Mouse (Mus musculus) stomach, embryonic 15.5 days (tissue): ENCODE data around the gene Trabd2b. TPM values are rescaled to one million over a fixed set of nuclear protein-coding genes. Genes with fewer than 3 reads are reported as not detected.

Source experiments
- ATAC-seq: fragments of 200-750 bp; cut with Nextera tagmentation; 2 replicates; pipeline ENCODE4 v1.8.0; 2017; ENCODE audit warnings: low read depth, moderate number of reproducible peaks, moderate TSS enrichment; ENCODE audit not compliant: insufficient read depth, low FRiP score
- H3K27ac ChIP-seq: fragments of 300-500 bp; sonication (generic); 2 replicates; pipeline ENCODE4 v1.5.1; 2015; ENCODE audit warnings: mild to moderate bottlenecking, inconsistent platforms
- H3K27me3 ChIP-seq: fragments of 300-500 bp; sonication (generic); replicated peaks from 2 replicates; pipeline ENCODE4 v1.6.1; 2015; ENCODE audit warnings: inconsistent platforms
- H3K36me3 ChIP-seq: fragments of 300-500 bp; sonication (generic); 2 replicates; pipeline ENCODE4 v1.6.1; 2015; ENCODE audit warnings: inconsistent platforms
- H3K4me1 ChIP-seq: fragments of 300-500 bp; sonication (generic); 2 replicates; pipeline ENCODE4 v1.6.1; 2015; ENCODE audit warnings: inconsistent platforms
- H3K4me2 ChIP-seq: fragments of 300-500 bp; sonication (generic); 2 replicates; pipeline ENCODE4 v1.6.1; 2015; ENCODE audit warnings: mild to moderate bottlenecking, inconsistent platforms
- H3K4me3 ChIP-seq: fragments of 300-500 bp; sonication (generic); replicated peaks from 2 replicates; pipeline ENCODE4 v1.5.1; 2015; ENCODE audit warnings: inconsistent platforms
- H3K9ac ChIP-seq: fragments of 300-500 bp; sonication (generic); 2 replicates; pipeline ENCODE4 v1.6.1; 2015; ENCODE audit warnings: inconsistent platforms
- H3K9me3 ChIP-seq: fragments of 300-500 bp; sonication (generic); 2 replicates; pipeline ENCODE4 v1.6.1; 2016; ENCODE audit warnings: inconsistent platforms
- WGBS: fragments of 180-500 bp; shearing (Covaris S2); methylation state at CpG from one replicate; pipeline ENCODE4 v1.1.7; 2015; 5-methylcytosine and 5-hydroxymethylcytosine counted together
- polyA plus RNA-seq: library from polyadenylated mRNA; unstranded; fragments of >200 nt; fragmentation: Nextera tagmentation; extraction: Ambion mirVana; gene quantifications from 2 replicates; pipeline ENCODE4 v1.2.1, GENCODE M21; 2015

Gene Trabd2b
- polyA plus RNA-seq, 1 experiment from 2014 or later = 0.86 TPM

- WGBS = 79% methylated on average over 1 of the region's 1 CpGs
- no peak overlapping the region for H3K27ac ChIP-seq
- H3K4me2 ChIP-seq = no peak overlapping the region
- no peak for ATAC-seq
- H3K36me3 ChIP-seq = no peaks in the 10 kb centered on the region
- no peak overlapping the region for H3K9ac ChIP-seq
- no peaks in the 10 kb centered on the region for H3K4me1 ChIP-seq
- no peak overlapping the region for H3K4me3 ChIP-seq
- H3K9me3 ChIP-seq = no peaks in the 10 kb centered on the region
- no peaks in the 10 kb centered on the region for H3K27me3 ChIP-seq
These were observed 94.5 kb downstream of the Trabd2b start for GRCm38 (mm10) chr4:114501048-114501447.

DNA sequence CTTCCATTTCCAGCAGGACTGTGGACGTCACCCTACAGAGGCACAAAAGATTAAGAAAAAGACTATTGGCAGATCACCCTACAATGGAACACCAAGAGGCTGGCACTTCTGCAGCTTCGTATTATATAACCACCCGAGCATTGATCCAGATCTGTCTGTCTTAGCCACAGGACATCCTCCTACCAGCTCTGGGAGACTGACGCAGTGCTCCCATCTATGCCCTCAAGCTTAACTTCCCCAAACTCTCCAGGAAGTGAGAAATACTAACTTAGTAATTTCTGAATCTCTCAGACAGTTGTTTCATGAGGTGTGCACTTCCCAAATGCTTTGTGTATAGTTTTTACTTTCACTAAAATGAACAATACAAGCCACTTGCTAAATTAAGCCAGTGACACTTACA, 95.1 kb downstream of the Trabd2b start:
- H3K36me3 ChIP-seq = no peaks in the 10 kb centered on the region
- no peak overlapping the region for H3K27ac ChIP-seq
- no peak overlapping the region for H3K9ac ChIP-seq
- no peak for ATAC-seq
- WGBS = 76% methylated on average over 4 of the region's 4 CpGs
- H3K27me3 ChIP-seq = no peaks in the 10 kb centered on the region
- no peak overlapping the region for H3K4me3 ChIP-seq
- H3K4me1 ChIP-seq = no peaks in the 10 kb centered on the region
- H3K4me2 ChIP-seq = no peak overlapping the region
- H3K9me3 ChIP-seq = no peaks in the 10 kb centered on the region

GRCm38 (mm10) chr4:114504227-114505041, 97.9 kb downstream of the Trabd2b start:
- H3K4me1 ChIP-seq = no peaks in the 10 kb centered on the region
- ATAC-seq = no peak
- no peak overlapping the region for H3K27ac ChIP-seq
- no peaks in the 10 kb centered on the region for H3K27me3 ChIP-seq
- no peak overlapping the region for H3K9ac ChIP-seq
- no peak overlapping the region for H3K4me2 ChIP-seq
- H3K36me3 ChIP-seq = no peaks in the 10 kb centered on the region
- no peaks in the 10 kb centered on the region for H3K9me3 ChIP-seq
- 54% methylated on average over 11 of the region's 11 CpGs for WGBS
- no peak overlapping the region for H3K4me3 ChIP-seq

DNA sequence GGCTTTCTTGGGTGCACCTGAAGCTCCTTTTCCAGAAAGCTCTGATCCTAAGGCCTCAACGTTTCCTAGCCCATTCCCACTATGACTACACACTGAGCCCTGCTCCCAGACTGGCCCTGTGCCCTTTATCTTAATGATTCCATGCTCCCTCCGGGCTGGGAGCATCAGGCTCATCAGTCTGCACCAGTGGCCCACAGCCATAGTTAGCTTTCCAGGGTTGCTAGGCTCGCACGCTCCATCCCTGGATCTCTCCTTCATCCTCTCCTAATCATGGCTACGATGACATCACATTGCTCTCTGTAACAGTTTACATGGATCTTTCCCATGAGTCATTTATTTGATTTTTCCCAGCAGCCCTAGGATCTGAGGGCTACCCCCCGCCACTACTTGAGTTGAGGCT, 103.1 kb downstream of the Trabd2b start:
- no peaks in the 10 kb centered on the region for H3K27me3 ChIP-seq
- no peak overlapping the region for H3K9ac ChIP-seq
- no peaks in the 10 kb centered on the region for H3K36me3 ChIP-seq
- H3K27ac ChIP-seq = no peak overlapping the region
- ATAC-seq = no peak
- H3K4me1 ChIP-seq = no peaks in the 10 kb centered on the region
- H3K4me3 ChIP-seq = no peak overlapping the region
- 74% methylated on average over 6 of the region's 6 CpGs for WGBS
- H3K4me2 ChIP-seq = no peak overlapping the region
- no peaks in the 10 kb centered on the region for H3K9me3 ChIP-seq

GRCm38 (mm10) chr4:114511649-114512048, 105.1 kb downstream of the Trabd2b start:
- no peak for ATAC-seq
- Histone ChIP-seq H3K27me3 (no peaks in the 10 kb centered on the region), H3K4me2 (no peak overlapping the region), H3K27ac (no peak overlapping the region), H3K4me1 (peaks cover 7% of the 10 kb centered on the region), H3K36me3 (no peaks in the 10 kb centered on the region), H3K9ac (no peak overlapping the region), H3K4me3 (no peak overlapping the region), H3K9me3 (no peaks in the 10 kb centered on the region)
- 93% methylated on average over 3 of the region's 3 CpGs for WGBS

- no peak overlapping the region for H3K27ac ChIP-seq
- no peaks in the 10 kb centered on the region for H3K27me3 ChIP-seq
- H3K9ac ChIP-seq = no peak overlapping the region
- H3K4me2 ChIP-seq = no peak overlapping the region
- H3K4me1 ChIP-seq = peaks cover 7% of the 10 kb centered on the region
- no peak overlapping the region for H3K4me3 ChIP-seq
- no peaks in the 10 kb centered on the region for H3K9me3 ChIP-seq
- no peak for ATAC-seq
- H3K36me3 ChIP-seq = no peaks in the 10 kb centered on the region
These were observed 106.6 kb downstream of the Trabd2b start for GRCm38 (mm10) chr4:114513149-114513548.

DNA sequence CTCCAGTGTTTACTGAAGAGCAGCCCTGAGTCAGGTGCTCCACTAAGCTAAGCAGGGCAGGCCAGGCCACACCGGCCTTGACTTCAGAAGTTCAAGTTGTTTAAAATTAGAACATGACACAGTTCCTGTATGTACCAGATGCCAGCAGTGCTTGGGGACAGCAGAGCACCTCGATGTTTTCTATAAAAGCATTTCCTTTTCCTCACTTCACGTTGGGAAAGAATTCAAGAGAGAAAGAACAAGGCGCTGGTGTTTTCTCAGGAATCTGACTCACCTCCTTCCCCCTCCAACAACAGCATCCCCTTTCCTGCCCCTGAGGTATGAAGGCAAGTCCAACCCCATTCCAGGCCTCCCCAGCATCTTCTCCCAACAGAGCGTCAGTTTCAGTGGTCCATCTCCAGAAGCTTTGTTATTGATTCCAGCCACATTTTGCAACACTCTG, 108.8 kb downstream of the Trabd2b start:
- ATAC-seq = no peak
- Histone ChIP-seq H3K9me3 (no peaks in the 10 kb centered on the region), H3K4me2 (no peak overlapping the region), H3K27ac (peak overlapping the region; percentile 54; the same call in 1 of the 2 replicates), H3K9ac (no peak overlapping the region), H3K4me1 (peaks cover 7% of the 10 kb centered on the region), H3K4me3 (no peak overlapping the region), H3K36me3 (no peaks in the 10 kb centered on the region), H3K27me3 (no peaks in the 10 kb centered on the region)
- 32% methylated on average over 5 of the region's 5 CpGs for WGBS

DNA sequence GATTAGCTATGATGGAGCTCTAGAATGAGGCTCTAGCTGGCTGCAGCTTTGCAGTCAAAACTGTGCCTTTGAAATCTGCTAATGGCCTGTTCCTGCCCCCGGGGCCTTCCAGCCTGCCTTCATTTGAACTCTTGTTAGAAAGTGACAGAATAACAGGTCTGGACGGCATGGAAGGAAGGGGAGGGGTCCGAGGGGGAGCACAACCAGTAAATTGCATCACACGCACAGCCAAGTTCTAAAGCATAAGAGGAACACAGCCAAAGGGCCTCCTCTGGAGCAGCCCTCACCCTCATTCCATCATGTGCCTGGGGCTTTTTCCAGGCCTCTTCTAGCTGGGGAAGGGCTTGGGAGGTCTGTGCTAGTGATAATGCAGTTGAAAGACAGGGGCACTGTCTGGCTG, 110.1 kb downstream of the Trabd2b start:
- Histone ChIP-seq H3K9ac (no peak overlapping the region), H3K4me1 (peaks cover 7% of the 10 kb centered on the region), H3K36me3 (no peaks in the 10 kb centered on the region), H3K27me3 (no peaks in the 10 kb centered on the region), H3K9me3 (no peaks in the 10 kb centered on the region), H3K27ac (peak overlapping the region; percentile 11; the same call in 1 of the 2 replicates), H3K4me3 (no peak overlapping the region), H3K4me2 (no peak overlapping the region)
- WGBS = 34% methylated on average over 4 of the region's 4 CpGs
- ATAC-seq = no peak

DNA sequence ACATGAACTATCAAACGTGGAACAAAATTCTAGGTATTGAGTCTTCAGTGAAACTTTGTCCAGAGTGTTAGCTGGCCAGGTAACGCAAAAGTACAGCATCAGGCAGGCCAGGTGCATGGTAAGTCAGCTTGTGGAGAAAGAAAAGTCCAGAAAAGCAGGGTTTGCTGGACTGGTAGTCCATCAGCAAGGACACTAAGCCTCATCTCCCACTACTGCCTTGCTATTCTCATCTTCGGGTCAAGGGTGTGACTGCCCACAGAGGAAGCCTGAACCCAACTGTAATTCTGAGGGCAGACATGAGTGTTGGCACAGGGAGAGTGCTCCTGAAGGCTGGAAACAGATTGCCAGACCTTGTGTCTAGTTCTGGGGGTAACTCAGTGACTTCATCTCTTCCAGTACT, 111.5 kb downstream of the Trabd2b start:
- no peaks in the 10 kb centered on the region for H3K9me3 ChIP-seq
- no peaks in the 10 kb centered on the region for H3K27me3 ChIP-seq
- peaks cover 7% of the 10 kb centered on the region for H3K4me1 ChIP-seq
- ATAC-seq = no peak
- WGBS = 82% methylated on average over 3 of the region's 3 CpGs
- H3K36me3 ChIP-seq = no peaks in the 10 kb centered on the region
- H3K27ac ChIP-seq = no peak overlapping the region
- H3K4me3 ChIP-seq = no peak overlapping the region
- H3K9ac ChIP-seq = no peak overlapping the region
- H3K4me2 ChIP-seq = no peak overlapping the region

DNA sequence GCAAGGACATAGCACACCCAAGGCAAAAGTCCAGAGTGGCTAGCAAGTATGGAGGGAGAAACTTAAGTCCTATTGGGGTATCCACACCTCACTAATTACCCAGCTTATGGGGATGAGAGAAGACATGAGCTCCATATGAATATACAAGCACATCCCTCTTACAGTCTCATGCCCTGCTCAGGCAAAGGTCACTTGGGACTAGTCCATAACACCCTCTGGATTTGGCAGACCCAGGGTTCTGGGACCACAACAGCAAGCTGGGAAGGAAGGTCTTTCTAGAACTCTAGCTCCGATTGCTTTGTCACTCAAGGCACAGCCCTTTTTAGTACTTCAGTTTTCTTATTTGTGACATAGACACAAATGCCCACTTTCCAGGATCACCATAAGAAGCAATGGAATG, 112.0 kb downstream of the Trabd2b start:
- H3K4me1 ChIP-seq = peaks cover 7% of the 10 kb centered on the region
- H3K27me3 ChIP-seq = no peaks in the 10 kb centered on the region
- no peak overlapping the region for H3K27ac ChIP-seq
- H3K9me3 ChIP-seq = no peaks in the 10 kb centered on the region
- ATAC-seq = no peak
- WGBS = 82% methylated on average over 1 of the region's 1 CpGs
- H3K36me3 ChIP-seq = no peaks in the 10 kb centered on the region
- H3K4me2 ChIP-seq = no peak overlapping the region
- H3K4me3 ChIP-seq = no peak overlapping the region
- H3K9ac ChIP-seq = no peak overlapping the region

DNA sequence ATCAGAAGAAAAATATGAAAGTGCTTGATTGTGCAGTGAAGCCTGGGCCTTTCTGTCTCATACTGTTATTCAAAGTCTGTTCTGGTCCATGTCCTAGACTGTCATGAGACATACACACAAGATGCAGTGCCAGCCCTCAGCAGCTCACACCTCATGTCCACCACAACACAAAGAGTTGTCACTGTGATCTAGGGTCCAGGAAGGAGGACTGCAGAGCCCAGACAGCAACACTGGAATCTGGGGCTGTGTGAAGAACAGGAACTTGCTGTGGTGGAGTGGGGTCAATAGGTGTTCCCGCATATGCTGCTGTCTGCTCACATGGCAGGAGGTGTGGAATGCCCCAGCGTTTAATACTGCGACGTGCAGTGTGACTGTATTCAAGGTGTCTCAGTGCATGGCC, 112.8 kb downstream of the Trabd2b start:
- Histone ChIP-seq H3K4me1 (peaks cover 7% of the 10 kb centered on the region), H3K27ac (no peak overlapping the region), H3K4me3 (no peak overlapping the region), H3K9me3 (no peaks in the 10 kb centered on the region), H3K27me3 (no peaks in the 10 kb centered on the region), H3K9ac (no peak overlapping the region), H3K36me3 (no peaks in the 10 kb centered on the region), H3K4me2 (no peak overlapping the region)
- 74% methylated on average over 4 of the region's 4 CpGs for WGBS
- no peak for ATAC-seq

DNA sequence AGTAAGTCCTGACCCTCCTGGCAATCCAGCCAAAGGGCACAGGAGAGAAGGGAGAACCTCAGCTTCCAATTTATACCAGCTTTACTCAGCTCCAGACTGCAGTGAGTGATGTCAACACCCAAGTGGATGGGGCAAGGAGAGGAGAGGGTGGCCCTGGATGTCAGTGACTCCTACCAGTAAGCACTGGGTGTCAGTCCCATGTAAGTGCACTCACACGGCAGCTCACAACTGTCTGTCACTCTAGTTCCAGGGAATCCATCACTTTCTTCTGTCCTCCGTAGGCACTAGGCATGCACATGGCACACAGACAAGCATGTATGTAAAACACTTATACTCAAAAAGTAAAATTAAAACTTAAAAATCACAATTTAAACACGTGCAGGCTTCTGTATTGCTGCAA, 113.4 kb downstream of the Trabd2b start:
- no peaks in the 10 kb centered on the region for H3K27me3 ChIP-seq
- H3K4me2 ChIP-seq = no peak overlapping the region
- H3K27ac ChIP-seq = no peak overlapping the region
- peaks cover 7% of the 10 kb centered on the region for H3K4me1 ChIP-seq
- no peak overlapping the region for H3K9ac ChIP-seq
- WGBS = 72% methylated on average over 3 of the region's 3 CpGs
- no peaks in the 10 kb centered on the region for H3K9me3 ChIP-seq
- no peak for ATAC-seq
- no peak overlapping the region for H3K4me3 ChIP-seq
- no peaks in the 10 kb centered on the region for H3K36me3 ChIP-seq
